Mouse (Mus musculus) gastrocnemius, postnatal 10 days (tissue): ENCODE measurements around the gene Kcns1. TPM values are rescaled to one million over a fixed set of nuclear protein-coding genes. Genes with fewer than 3 reads are reported as not detected.

Experiments used
- DNase-seq: peaks from one replicate; pipeline ENCODE4 v3.0.0; 2021; ENCODE audit warnings: mixed read lengths
- total RNA-seq, 2 experiments: library from RNA; stranded (reverse); gene quantifications; 2 replicates each; pipeline ENCODE4 v1.2.3; 2021

Kcns1 gene
- total RNA-seq, 2 experiments from 2014 or later, result 4.8 to 5.1 TPM

- peak; percentile 60 for DNase-seq
These were observed 2.5 kb upstream of the Kcns1 start for GRCm38 (mm10) chr2:164173394-164173793.

GRCm38 (mm10) chr2:164170326-164170725 is 587 bp downstream of the Kcns1 start:
- no peak for DNase-seq

GRCm38 (mm10) chr2:164168571-164168946 is 2.4 kb downstream of the Kcns1 start:
- no peak for DNase-seq

- DNase-seq, result no peak
These were observed 3.0 kb downstream of the Kcns1 start for GRCm38 (mm10) chr2:164167752-164168570.

- DNase-seq, result no peak
These were observed 6.0 kb downstream of the Kcns1 start for GRCm38 (mm10) chr2:164164941-164165340.

GRCm38 (mm10) chr2:164161515-164162055 is 9.3 kb downstream of the Kcns1 start:
- no peak for DNase-seq

GRCm38 (mm10) chr2:164158838-164159237 is 12.1 kb downstream of the Kcns1 start:
- DNase-seq, result no peak

- no peak for DNase-seq
These were observed 14.8 kb downstream of the Kcns1 start for GRCm38 (mm10) chr2:164156158-164156557.

- DNase-seq, result no peak
These were observed 16.9 kb downstream of the Kcns1 start for GRCm38 (mm10) chr2:164154007-164154406.

- DNase-seq, result no peak
These were observed 18.6 kb downstream of the Kcns1 start for GRCm38 (mm10) chr2:164152341-164152740.

- DNase-seq, result no peak
These were observed 20.7 kb downstream of the Kcns1 start for GRCm38 (mm10) chr2:164150086-164150760.

- no peak for DNase-seq
These were observed 24.4 kb downstream of the Kcns1 start for GRCm38 (mm10) chr2:164146556-164146955.

GRCm38 (mm10) chr2:164144541-164144940 is 26.4 kb downstream of the Kcns1 start:
- DNase-seq, result no peak

- no peak for DNase-seq
These were observed 26.9 kb downstream of the Kcns1 start for GRCm38 (mm10) chr2:164144025-164144424.

- peak; percentile 26 for DNase-seq
These were observed 28.9 kb downstream of the Kcns1 start for GRCm38 (mm10) chr2:164142021-164142420.

- no peak for DNase-seq
These were observed 33.2 kb downstream of the Kcns1 start for GRCm38 (mm10) chr2:164137754-164138153.

GRCm38 (mm10) chr2:164136393-164136792 is 34.5 kb downstream of the Kcns1 start:
- DNase-seq, result no peak

- DNase-seq, result no peak
These were observed 35.5 kb downstream of the Kcns1 start for GRCm38 (mm10) chr2:164135367-164135766.

- peak; percentile 26 for DNase-seq
These were observed 36.4 kb downstream of the Kcns1 start for GRCm38 (mm10) chr2:164134563-164134962.

GRCm38 (mm10) chr2:164131586-164131985 is 39.3 kb downstream of the Kcns1 start:
- DNase-seq, result no peak

GRCm38 (mm10) chr2:164128576-164129411 is 42.1 kb downstream of the Kcns1 start:
- no peak for DNase-seq

- no peak for DNase-seq
These were observed 43.6 kb downstream of the Kcns1 start for GRCm38 (mm10) chr2:164127297-164127696.
